Mouse (Mus musculus) B cell, adult (primary cell): ENCODE measurements around the gene Ttc4. TPM values are rescaled to one million over a fixed set of nuclear protein-coding genes. Genes with fewer than 3 reads are reported as not detected.

Experiments
- total RNA-seq: library from RNA; stranded (reverse); gene quantifications from 4 replicates; pipeline ENCODE4 v1.2.4, GENCODE M21; 2023; ENCODE audit not compliant: inconsistent age

The Ttc4 gene
- total RNA-seq, result 37.3 to 46.4 TPM (median 41.6 TPM) in 4 replicates

DNA sequence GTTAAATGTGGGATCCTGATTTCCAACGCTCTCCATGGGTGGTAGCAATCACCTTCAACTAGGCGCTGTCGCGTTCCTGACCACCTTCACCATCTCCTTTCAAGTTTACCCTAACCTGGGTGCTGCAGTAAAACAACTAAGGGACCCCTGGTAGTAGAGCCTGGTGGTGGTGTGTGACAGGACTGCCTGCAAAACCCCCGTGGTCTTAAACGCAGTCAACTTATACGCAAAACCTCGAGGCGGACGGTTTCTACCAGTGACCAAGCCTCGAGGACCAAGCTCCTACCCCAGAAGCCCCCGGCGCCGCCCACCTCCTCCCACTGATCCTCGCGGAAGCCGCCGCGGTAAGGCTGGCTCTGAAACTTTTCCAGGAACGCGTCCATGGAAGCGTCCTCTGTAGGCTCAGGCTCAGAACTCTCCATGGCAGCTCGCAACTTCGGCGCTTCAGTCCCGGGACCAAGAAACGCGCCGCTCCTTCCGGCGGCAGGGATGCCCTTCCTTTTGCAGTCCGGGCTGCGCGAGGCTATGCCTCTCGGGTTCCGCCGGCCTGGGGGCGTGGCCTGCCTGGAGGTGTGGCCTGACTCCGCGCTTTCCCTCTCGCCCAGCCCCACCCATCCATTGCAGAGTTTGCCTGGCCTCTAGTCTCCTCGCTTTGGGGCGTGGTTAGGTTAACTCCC lies at the start of gene Ttc4:
Ttc4 (minus strand) TSS at position 503 of the 677 bp plus-strand sequence.

GRCm38 (mm10) chr4:106650833-106651527 lies 27.8 kb downstream of the Ttc4 start, which contains the start of gene Pars2:
Gene Pars2 (plus strand): TSS chr4:106651069.

GRCm38 (mm10) chr4:106622030-106622493 lies 56.7 kb downstream of the Ttc4 start, which contains the start of gene Ttc22:
Gene Ttc22 (plus strand): TSS chr4:106622432.

DNA sequence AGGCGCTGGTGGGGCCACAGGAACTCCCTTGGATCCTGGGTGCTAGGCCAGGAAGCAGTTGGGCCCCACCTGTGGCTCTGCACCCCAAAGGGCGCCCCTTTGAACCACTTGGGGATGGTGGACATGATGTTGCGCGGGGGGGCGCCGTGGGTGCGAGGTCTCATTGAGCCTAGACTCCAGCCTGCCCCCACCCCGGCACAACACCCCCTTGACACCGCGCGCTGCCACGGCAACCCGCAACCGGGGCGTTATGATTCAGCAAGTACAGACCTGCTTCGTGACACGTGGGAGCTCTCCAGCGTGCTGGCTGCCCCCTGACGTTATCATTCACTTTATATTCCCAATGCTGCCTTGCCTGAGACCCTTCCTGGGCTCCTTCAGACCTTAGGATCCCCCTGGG lies 61.7 kb downstream of the Ttc4 start, which contains the start of gene Lexm:
Lexm (minus strand) TSS at position 186 of the 400 bp plus-strand sequence.

Other genes with a start within 250 kb of the Ttc4 start
- not detected in 4 replicates for gene Pcsk9, start 214.6 kb downstream of the Ttc4 start, total RNA-seq
- gene Bsnd, start 186.7 kb downstream of the Ttc4 start, total RNA-seq, result not detected in 4 replicates
- 3.1 to 4.6 TPM (median 4.1 TPM) in 4 replicates for gene Dhcr24, start 117.9 kb downstream of the Ttc4 start, total RNA-seq
- not detected in 4 replicates for gene Lexm, start 61.7 kb downstream of the Ttc4 start, total RNA-seq
- not detected in 4 replicates for gene Ttc22, start 56.5 kb downstream of the Ttc4 start, total RNA-seq
- 3.3 to 5.2 TPM (median 4.2 TPM) in 4 replicates for gene Pars2, start 27.9 kb downstream of the Ttc4 start, total RNA-seq
- not detected in 4 replicates for gene Mroh7, start 52.0 kb upstream of the Ttc4 start, total RNA-seq
- gene Fam151a, start 54.9 kb upstream of the Ttc4 start, total RNA-seq, result 0.29 TPM in 1 of 4 replicates, not detected in the others
- gene Acot11, start 126.1 kb upstream of the Ttc4 start, total RNA-seq, result 2.1 to 3.8 TPM (median 2.9 TPM) in 4 replicates
- gene Ssbp3, start 231.8 kb upstream of the Ttc4 start, total RNA-seq, result 33.4 to 38.9 TPM (median 37.1 TPM) in 4 replicates